Mouse (Mus musculus) erythroblast, embryonic 14.5 days (primary cell): Measurements from ENCODE around the gene Pigh.

Source experiments
- GATA1 ChIP-seq: IDR thresholded peaks from 2 replicates; pipeline ENCODE4 v1.6.1; 2012; ENCODE audit warnings: low read length, inconsistent platforms, mixed read lengths
- TAL1 ChIP-seq: IDR thresholded peaks from 3 replicates; pipeline ENCODE4 v1.6.1; 2012; ENCODE audit warnings: low read length, inconsistent platforms, mixed read lengths

GRCm38 (mm10) chr12:79052073-79052472, 37.4 kb downstream of the Pigh start:
- no peak for TF ChIP-seq TAL1
- TF ChIP-seq GATA1: no peak
